Mouse (Mus musculus): ENCODE results near the gene Nipa1. TPM values are rescaled to one million over a fixed set of nuclear protein-coding genes. Genes with fewer than 3 reads are reported as not detected.
A peak's percentile ranks its signal among the peaks of the same experiment; 100 is the strongest.

Gene Nipa1
- polyA plus RNA-seq, 1 experiment from 2014 or later: 3.5 TPM

GRCm38 (mm10) chr7:55966866-55967460 lies 52.8 kb downstream of the Nipa1 start:
- 38% methylated on average over 3 of the region's 3 CpGs for WGBS
- H3K9ac ChIP-seq (ENCODE audit: low read length): no peak overlapping the region
- no peak for ATAC-seq (replicated peaks; ENCODE audit: extremely low read depth, insufficient read depth, low FRiP score)
- no peaks in the 10 kb centered on the region for H3K36me3 ChIP-seq (ENCODE audit: control insufficient read depth, insufficient read depth)
- H3K27me3 ChIP-seq (ENCODE audit: control insufficient read depth, insufficient read depth, low read length): no peaks in the 10 kb centered on the region
- peaks cover 5% of the 10 kb centered on the region; the same call in 1 of the 2 replicates for H3K4me1 ChIP-seq (ENCODE audit: control insufficient read depth, insufficient read depth, low read length)
- H3K9me3 ChIP-seq (replicated peaks; ENCODE audit: control insufficient read depth, low read length): no peaks in the 10 kb centered on the region
- no peak overlapping the region for H3K4me2 ChIP-seq (ENCODE audit: low read depth, low read length)
- H3K27ac ChIP-seq (ENCODE audit: low read length): no peak overlapping the region
- H3K4me3 ChIP-seq (ENCODE audit: low read length): no peak overlapping the region

GRCm38 (mm10) chr7:55962004-55962908 lies 57.5 kb downstream of the Nipa1 start, which contains the start of gene Nipa2:
TSS of gene Nipa2 (minus strand) at chr7:55962476.
- H3K4me1 ChIP-seq (ENCODE audit: control insufficient read depth, insufficient read depth, low read length): peaks cover 11% of the 10 kb centered on the region
- no peaks in the 10 kb centered on the region for H3K27me3 ChIP-seq (ENCODE audit: control insufficient read depth, insufficient read depth, low read length)
- H3K9ac ChIP-seq (ENCODE audit: low read length): peak within 1 kb of the TSS; percentile 96
- H3K9me3 ChIP-seq (replicated peaks; ENCODE audit: control insufficient read depth, low read length): no peaks in the 10 kb centered on the region
- WGBS: under 1% methylated on average over 70 of the region's 70 CpGs
- no peaks in the 10 kb centered on the region for H3K36me3 ChIP-seq (ENCODE audit: control insufficient read depth, insufficient read depth)
- peak; percentile 95 for ATAC-seq (replicated peaks; ENCODE audit: extremely low read depth, insufficient read depth, low FRiP score)
- H3K4me2 ChIP-seq (ENCODE audit: low read depth, low read length): peak within 1 kb of the TSS; percentile 88
- H3K27ac ChIP-seq (ENCODE audit: low read length): peak within 1 kb of the TSS; percentile 89
- peak within 1 kb of the TSS; percentile 96 for H3K4me3 ChIP-seq (ENCODE audit: low read length)

DNA sequence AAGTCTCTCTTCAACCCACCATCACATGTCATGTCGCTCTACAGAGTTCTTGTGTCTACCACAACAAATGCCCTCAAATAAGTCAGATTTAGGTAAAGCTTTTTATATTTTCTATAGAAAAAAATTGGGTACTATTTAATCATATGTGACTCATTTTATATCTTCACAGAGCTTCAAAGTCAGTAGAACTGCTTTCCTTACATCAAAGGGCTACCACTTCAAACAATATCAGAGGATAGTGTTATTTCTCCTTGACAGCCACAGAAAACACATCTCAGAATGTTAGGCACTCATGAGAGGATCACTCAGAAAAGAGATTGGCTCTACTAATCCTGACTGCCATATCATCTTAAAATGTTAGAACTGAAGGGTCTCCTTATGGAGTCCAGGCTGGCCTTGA lies 59.2 kb downstream of the Nipa1 start:
- no peak overlapping the region for H3K27ac ChIP-seq (ENCODE audit: low read length)
- no peaks in the 10 kb centered on the region for H3K36me3 ChIP-seq (ENCODE audit: control insufficient read depth, insufficient read depth)
- no peak for ATAC-seq (replicated peaks; ENCODE audit: extremely low read depth, insufficient read depth, low FRiP score)
- no peaks in the 10 kb centered on the region for H3K27me3 ChIP-seq (ENCODE audit: control insufficient read depth, insufficient read depth, low read length)
- H3K4me1 ChIP-seq (ENCODE audit: control insufficient read depth, insufficient read depth, low read length): peaks cover 11% of the 10 kb centered on the region
- no peak overlapping the region for H3K4me3 ChIP-seq (ENCODE audit: low read length)
- WGBS: 95% methylated on average over 1 of the region's 1 CpGs
- no peaks in the 10 kb centered on the region for H3K9me3 ChIP-seq (replicated peaks; ENCODE audit: control insufficient read depth, low read length)
- no peak overlapping the region for H3K4me2 ChIP-seq (ENCODE audit: low read depth, low read length)
- no peak overlapping the region for H3K9ac ChIP-seq (ENCODE audit: low read length)

DNA sequence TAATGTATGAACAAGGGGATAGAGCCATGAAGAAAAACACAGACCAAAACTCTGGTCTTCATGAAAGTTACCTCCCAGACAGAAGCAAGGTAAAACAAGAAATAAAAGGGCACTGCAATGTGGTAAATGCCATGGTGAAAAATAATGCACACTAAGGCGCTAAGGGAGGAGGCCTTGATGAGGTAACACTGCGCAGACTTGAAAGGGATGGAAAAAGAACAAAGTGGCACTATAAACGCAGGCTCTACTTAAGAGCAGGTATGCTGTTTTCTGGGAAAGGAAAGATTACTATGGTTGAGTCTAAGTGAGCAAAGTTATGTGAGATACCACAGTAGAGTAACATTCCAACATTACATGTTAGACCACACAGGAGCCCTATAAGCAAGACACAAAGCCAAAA lies 60.0 kb downstream of the Nipa1 start:
- Histone ChIP-seq H3K9me3 (replicated peaks; ENCODE audit: control insufficient read depth, low read length) (no peaks in the 10 kb centered on the region), H3K27ac (ENCODE audit: low read length) (no peak overlapping the region), H3K27me3 (ENCODE audit: control insufficient read depth, insufficient read depth, low read length) (no peaks in the 10 kb centered on the region), H3K4me2 (ENCODE audit: low read depth, low read length) (no peak overlapping the region), H3K9ac (ENCODE audit: low read length) (no peak overlapping the region), H3K4me1 (ENCODE audit: control insufficient read depth, insufficient read depth, low read length) (peaks cover 11% of the 10 kb centered on the region), H3K4me3 (ENCODE audit: low read length) (no peak overlapping the region), H3K36me3 (ENCODE audit: control insufficient read depth, insufficient read depth) (no peaks in the 10 kb centered on the region)
- ATAC-seq (replicated peaks; ENCODE audit: extremely low read depth, insufficient read depth, low FRiP score): no peak
- 90% methylated on average over 3 of the region's 3 CpGs for WGBS

DNA sequence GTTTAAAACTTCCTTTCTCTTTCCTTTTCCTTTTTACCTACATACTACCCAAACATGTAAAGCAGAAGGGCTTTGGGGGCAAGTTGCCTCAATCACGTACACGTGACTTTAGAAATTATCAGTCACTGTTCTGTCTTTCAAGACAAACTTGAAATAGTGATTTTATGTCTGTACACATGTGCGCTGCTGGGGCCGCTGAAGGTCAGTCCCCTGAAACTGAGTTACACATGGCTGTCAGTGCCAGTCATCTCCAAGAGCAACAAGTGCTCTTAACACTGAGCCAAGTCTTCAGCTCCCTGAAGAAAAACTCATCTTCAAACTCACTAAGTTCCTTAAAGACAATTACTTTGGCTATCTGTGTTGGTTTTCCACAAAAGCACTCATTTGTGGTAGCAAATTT lies 61.8 kb downstream of the Nipa1 start:
- 0 out of 2 replicates have a peak, but pooled peaks cover 2% of the 10 kb centered on the region for H3K9me3 ChIP-seq (replicated peaks; ENCODE audit: control insufficient read depth, low read length)
- no peak overlapping the region for H3K4me2 ChIP-seq (ENCODE audit: low read depth, low read length)
- H3K36me3 ChIP-seq (ENCODE audit: control insufficient read depth, insufficient read depth): peaks cover 9% of the 10 kb centered on the region
- no peak overlapping the region for H3K9ac ChIP-seq (ENCODE audit: low read length)
- no peak for ATAC-seq (replicated peaks; ENCODE audit: extremely low read depth, insufficient read depth, low FRiP score)
- H3K27ac ChIP-seq (ENCODE audit: low read length): no peak overlapping the region
- H3K27me3 ChIP-seq (ENCODE audit: control insufficient read depth, insufficient read depth, low read length): no peaks in the 10 kb centered on the region
- H3K4me1 ChIP-seq (ENCODE audit: control insufficient read depth, insufficient read depth, low read length): peaks cover 9% of the 10 kb centered on the region
- WGBS: 93% methylated on average over 4 of the region's 4 CpGs
- H3K4me3 ChIP-seq (ENCODE audit: low read length): no peak overlapping the region

DNA sequence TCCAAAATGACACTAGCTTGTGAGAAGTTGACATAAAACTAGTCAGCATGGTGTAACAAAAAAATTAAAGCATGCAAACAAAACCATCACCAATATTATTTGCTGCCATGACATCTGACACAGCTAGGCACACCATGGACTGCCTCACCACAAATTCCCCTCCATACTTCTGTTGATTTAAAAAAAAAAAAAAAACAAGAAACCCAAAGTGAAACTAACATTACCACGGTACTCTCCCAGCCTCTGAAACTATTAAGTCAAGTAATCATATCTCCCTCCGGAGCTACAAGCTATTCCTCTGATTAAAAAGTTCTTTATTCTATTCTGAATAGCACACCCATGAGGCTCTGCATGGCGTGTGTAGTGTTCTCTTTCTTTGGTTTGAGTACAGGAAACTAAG lies 62.6 kb downstream of the Nipa1 start:
- H3K27me3 ChIP-seq (ENCODE audit: control insufficient read depth, insufficient read depth, low read length): no peaks in the 10 kb centered on the region
- 0 out of 2 replicates have a peak, but pooled peaks cover 2% of the 10 kb centered on the region for H3K9me3 ChIP-seq (replicated peaks; ENCODE audit: control insufficient read depth, low read length)
- H3K4me1 ChIP-seq (ENCODE audit: control insufficient read depth, insufficient read depth, low read length): peaks cover 6% of the 10 kb centered on the region
- H3K9ac ChIP-seq (ENCODE audit: low read length): no peak overlapping the region
- 90% methylated on average over 3 of the region's 3 CpGs for WGBS
- no peak overlapping the region for H3K4me3 ChIP-seq (ENCODE audit: low read length)
- peaks cover 9% of the 10 kb centered on the region for H3K36me3 ChIP-seq (ENCODE audit: control insufficient read depth, insufficient read depth)
- H3K4me2 ChIP-seq (ENCODE audit: low read depth, low read length): no peak overlapping the region
- ATAC-seq (replicated peaks; ENCODE audit: extremely low read depth, insufficient read depth, low FRiP score): no peak
- no peak overlapping the region for H3K27ac ChIP-seq (ENCODE audit: low read length)

GRCm38 (mm10) chr7:55956054-55956453 lies 63.7 kb downstream of the Nipa1 start:
- Histone ChIP-seq H3K4me2 (ENCODE audit: low read depth, low read length) (no peak overlapping the region), H3K4me1 (ENCODE audit: control insufficient read depth, insufficient read depth, low read length) (peaks cover 5% of the 10 kb centered on the region), H3K36me3 (ENCODE audit: control insufficient read depth, insufficient read depth) (peaks cover 9% of the 10 kb centered on the region), H3K9ac (ENCODE audit: low read length) (no peak overlapping the region), H3K27me3 (ENCODE audit: control insufficient read depth, insufficient read depth, low read length) (no peaks in the 10 kb centered on the region), H3K4me3 (ENCODE audit: low read length) (no peak overlapping the region), H3K9me3 (replicated peaks; ENCODE audit: control insufficient read depth, low read length) (0 out of 2 replicates have a peak, but pooled peaks cover 2% of the 10 kb centered on the region), H3K27ac (ENCODE audit: low read length) (no peak overlapping the region)
- ATAC-seq (replicated peaks; ENCODE audit: extremely low read depth, insufficient read depth, low FRiP score): no peak
- WGBS: 91% methylated on average over 2 of the region's 2 CpGs

- Histone ChIP-seq H3K4me3 (ENCODE audit: low read length) (no peak overlapping the region), H3K27ac (ENCODE audit: low read length) (no peak overlapping the region), H3K27me3 (ENCODE audit: control insufficient read depth, insufficient read depth, low read length) (no peaks in the 10 kb centered on the region), H3K36me3 (ENCODE audit: control insufficient read depth, insufficient read depth) (peaks cover 2% of the 10 kb centered on the region), H3K9me3 (replicated peaks; ENCODE audit: control insufficient read depth, low read length) (no peaks in the 10 kb centered on the region), H3K4me1 (ENCODE audit: control insufficient read depth, insufficient read depth, low read length) (no peaks in the 10 kb centered on the region), H3K9ac (ENCODE audit: low read length) (no peak overlapping the region), H3K4me2 (ENCODE audit: low read depth, low read length) (no peak overlapping the region)
- 86% methylated on average over 4 of the region's 4 CpGs for WGBS
- no peak for ATAC-seq (replicated peaks; ENCODE audit: extremely low read depth, insufficient read depth, low FRiP score)
These were observed 81.4 kb downstream of the Nipa1 start for GRCm38 (mm10) chr7:55938341-55938740.

DNA sequence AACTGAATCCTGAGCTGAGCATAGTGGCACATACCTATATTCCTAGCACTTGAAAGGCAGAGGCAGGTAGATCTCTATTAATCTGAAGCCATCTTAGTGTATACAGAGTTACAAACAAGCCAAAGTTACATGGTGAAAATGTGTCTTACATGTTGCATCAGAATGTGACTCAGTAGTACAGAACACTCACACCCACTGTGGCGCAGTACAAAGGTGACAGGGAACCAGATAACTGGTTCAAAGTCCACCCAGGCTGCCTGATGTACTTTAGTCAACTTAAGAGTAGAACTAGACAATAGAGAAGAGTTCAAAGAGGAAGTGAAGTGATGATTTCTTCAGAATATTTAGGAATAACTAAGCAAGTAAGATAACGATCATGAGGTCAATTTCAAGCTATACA lies 84.7 kb downstream of the Nipa1 start:
- H3K4me1 ChIP-seq (ENCODE audit: control insufficient read depth, insufficient read depth, low read length): no peaks in the 10 kb centered on the region
- no peak overlapping the region for H3K4me3 ChIP-seq (ENCODE audit: low read length)
- no peak overlapping the region for H3K4me2 ChIP-seq (ENCODE audit: low read depth, low read length)
- no peak overlapping the region for H3K27ac ChIP-seq (ENCODE audit: low read length)
- H3K9ac ChIP-seq (ENCODE audit: low read length): no peak overlapping the region
- H3K36me3 ChIP-seq (ENCODE audit: control insufficient read depth, insufficient read depth): peaks cover 15% of the 10 kb centered on the region
- no peaks in the 10 kb centered on the region for H3K27me3 ChIP-seq (ENCODE audit: control insufficient read depth, insufficient read depth, low read length)
- WGBS: 96% methylated on average over 2 of the region's 2 CpGs
- H3K9me3 ChIP-seq (replicated peaks; ENCODE audit: control insufficient read depth, low read length): no peaks in the 10 kb centered on the region
- ATAC-seq (replicated peaks; ENCODE audit: extremely low read depth, insufficient read depth, low FRiP score): no peak
